Mouse (Mus musculus) layer of hippocampus, postnatal 10 days (tissue): ENCODE data around the gene Clk2. TPM values are rescaled to one million over a fixed set of nuclear protein-coding genes. Genes with fewer than 3 reads are reported as not detected.
A peak's percentile ranks its signal among the peaks of the same experiment; 100 is the strongest.
"Not testable (repeated sequence)": the region's sequence is repeated elsewhere in the genome, so short reads cannot be mapped to it uniquely, and the experiment has no call there.

ENCODE experiments used
- DNase-seq, 2 experiments: peaks; one replicate each; pipeline ENCODE4 v3.0.0; 2021; ENCODE audit warnings: low spot score in 2 of 2
- total RNA-seq, 2 experiments: library from RNA; stranded (reverse); gene quantifications; 2 replicates each; pipeline ENCODE4 v1.2.3; 2021

Clk2 gene
- total RNA-seq, 2 experiments from 2014 or later, result 52.0 to 55.9 TPM

- DNase-seq, result no peak
Observed at GRCm38 (mm10) chr3:89188478-89188875, 23.9 kb downstream of the Clk2 start.

DNA sequence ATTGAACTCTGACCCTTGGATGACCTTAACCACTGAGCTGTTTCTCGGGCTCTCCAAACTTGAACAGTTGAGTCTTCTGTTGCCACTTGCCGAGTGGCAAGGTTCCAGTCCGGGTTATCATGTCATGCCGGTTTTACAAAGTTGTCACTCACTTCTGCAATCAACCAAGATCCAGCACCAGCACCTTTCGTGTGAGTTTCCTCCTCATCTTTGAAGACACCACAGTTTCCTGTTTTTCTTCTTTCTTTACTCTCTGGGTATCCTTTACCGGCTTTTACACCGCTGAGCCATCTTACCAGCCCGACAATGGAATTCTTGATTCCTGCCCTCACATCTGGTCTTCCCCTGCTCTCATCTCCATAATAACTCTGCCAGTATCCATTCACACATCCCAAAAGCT is 25.8 kb downstream of the Clk2 start:
- no peak for DNase-seq

DNA sequence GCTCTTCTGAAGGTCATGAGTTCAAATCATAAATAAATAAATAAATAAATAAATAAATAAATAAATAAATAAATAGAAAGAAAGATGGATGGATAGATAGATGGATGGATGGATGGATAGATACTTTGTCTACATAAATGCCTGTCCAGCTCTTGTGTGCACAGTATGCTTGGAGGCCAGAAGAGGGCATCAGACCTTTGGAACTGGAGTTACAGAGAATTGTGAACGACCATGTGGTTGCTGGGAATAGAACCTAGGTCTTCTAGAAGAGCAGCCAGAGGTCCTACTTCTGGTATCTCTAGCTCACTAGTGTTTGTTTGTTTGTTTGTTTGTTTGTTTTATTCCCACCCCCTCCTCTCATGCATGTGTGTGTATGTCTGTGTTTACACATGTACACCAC is 28.8 kb downstream of the Clk2 start:
- no peak for DNase-seq

GRCm38 (mm10) chr3:89193853-89194252 is 29.3 kb downstream of the Clk2 start:
- DNase-seq, result no peak

- peak; percentile 71 to 85 for DNase-seq
Observed at GRCm38 (mm10) chr3:89195979-89196877, 31.6 kb downstream of the Clk2 start.

DNA sequence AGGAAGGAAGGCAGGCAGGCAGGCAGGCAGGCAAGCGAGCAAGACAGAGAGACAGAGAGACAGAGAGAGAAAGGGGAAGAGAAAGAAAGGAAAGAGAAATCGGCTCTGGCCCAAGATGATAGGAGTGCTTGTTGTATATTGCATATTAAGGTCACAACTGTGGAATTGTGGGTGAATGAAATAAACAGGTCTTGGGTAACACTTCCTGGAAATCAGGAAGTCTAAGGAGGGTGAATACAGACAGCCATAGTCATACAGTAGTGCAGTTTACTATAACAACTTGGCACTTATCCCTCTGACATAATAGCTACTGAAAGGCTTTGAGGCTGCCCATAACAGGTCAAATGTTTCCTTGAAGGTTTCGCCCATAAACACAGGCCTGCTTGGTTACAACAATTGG is 35.2 kb downstream of the Clk2 start:
- no peak for DNase-seq

- peak; percentile 89 for DNase-seq
Observed at GRCm38 (mm10) chr3:89202253-89203141, 37.9 kb downstream of the Clk2 start, which contains the start of gene Gba. Gene Gba (plus strand): TSS chr3:89202928.

DNA sequence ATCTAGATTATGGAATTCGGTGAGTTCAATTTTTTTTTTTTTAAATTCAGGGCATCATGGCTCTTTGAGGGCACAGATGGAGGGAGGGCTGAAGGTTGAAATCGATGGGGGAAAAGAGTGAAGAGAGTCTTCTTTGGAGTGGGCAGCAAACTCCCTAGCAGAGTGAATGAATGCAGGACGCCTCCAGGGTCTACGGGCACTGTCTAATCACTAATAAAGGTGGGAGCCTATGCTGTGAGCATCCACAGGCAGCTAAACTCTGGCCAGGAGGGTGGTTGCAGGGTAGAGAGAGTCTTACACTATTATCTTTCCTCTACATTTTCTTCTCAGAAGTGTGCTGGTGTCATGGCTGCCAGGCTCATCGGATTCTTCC is 38.5 kb downstream of the Clk2 start:
- no peak for DNase-seq

DNA sequence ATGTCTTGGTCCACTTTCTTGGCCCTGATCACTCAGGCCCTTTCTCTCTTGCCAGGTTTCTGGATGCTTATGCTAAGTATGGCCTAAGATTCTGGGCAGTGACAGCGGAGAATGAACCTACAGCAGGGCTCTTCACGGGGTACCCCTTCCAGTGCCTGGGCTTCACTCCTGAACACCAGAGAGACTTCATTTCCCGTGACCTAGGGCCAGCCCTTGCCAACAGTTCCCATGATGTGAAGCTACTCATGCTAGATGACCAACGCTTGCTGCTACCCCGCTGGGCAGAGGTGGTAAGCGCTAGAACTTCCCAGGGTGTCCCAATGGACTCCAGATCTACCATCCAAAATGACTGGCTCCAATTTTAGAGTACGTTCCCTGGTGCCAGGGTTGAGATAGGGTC is 41.5 kb downstream of the Clk2 start:
- DNase-seq, result no peak

DNA sequence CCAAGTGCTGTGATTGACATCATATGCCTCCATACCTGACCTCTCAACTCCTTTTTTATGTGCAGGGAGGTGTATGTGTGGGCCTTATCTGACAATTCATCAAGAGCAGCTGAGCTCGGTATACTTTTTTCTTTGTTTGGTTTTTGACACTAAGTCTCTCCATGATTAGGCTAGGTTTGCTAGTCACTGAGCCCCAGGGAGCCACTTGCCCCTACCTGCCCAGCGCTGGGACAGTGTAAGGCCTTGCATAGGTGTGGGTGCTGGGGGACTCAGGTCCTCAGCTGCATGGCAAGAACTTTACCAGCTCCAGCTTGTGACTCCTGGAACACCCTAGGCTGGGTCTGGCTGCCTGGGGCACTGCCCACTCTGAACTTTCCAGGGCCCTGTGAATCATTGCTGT is 42.1 kb downstream of the Clk2 start:
- DNase-seq, result no peak

DNA sequence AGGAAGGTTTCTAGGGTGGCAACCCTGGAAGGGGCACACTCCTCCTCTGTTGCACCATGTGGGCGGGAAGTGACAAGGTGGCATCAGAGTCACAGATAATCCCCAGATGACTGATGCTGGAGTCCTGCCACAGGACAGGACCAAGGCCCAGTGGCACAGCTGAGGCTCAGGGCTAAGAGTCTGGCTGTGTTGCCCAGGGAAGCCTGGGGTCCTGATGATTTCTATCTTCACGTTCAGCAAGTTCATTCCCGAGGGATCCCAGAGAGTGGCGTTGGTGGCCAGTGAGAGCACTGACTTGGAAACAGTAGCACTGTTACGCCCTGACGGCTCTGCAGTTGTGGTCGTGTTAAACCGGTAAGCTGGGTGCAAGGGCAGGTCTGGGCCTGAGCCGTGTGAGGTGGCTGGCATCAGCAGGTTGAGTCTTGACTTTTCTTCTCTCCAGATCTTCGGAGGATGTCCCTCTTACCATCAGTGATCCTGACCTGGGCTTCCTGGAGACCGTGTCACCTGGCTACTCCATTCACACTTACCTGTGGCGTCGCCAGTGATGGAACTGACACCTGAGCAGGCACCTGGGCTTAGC is 43.6 kb downstream of the Clk2 start:
- DNase-seq, result no peak

DNA sequence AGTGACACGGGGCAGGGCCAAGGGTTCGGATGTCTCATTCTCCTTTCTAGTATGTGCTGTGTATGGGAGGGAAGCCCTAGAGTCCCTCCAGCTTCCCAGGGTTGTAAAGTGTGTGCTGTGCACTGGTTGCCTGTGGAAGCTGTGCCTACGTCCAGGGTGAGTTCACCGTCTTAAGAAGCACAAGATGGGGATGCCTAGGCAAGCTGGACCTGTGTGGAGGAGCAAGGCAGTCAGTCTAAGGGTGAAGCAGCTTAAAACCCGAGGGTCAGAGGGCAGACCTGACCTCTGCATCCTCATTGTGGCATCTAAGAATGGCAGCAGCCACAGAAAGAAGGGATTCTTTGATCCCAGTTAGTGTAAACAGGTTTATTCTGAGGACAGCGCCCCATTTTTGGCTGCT is 44.1 kb downstream of the Clk2 start:
- DNase-seq, result no peak

DNA sequence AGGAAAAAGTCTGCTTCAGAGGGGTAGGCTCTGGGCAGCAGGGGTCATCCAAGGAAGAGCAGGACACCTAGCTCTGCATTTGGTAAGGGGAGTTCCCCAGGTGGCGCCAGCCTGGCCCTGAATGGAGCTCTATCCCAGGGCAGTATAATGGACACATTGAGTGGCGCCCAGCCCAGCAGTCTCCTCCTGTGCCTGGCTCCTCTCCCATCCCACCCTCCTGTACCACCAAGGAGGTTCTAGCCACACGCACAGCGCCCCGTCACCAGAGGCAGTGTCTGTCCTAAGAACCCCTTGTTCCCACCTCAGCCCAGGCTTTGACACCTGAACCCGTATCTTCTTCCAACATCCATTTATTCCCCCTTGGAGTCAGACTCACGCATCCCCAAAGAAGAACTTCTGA is 45.1 kb downstream of the Clk2 start:
- DNase-seq, result no peak

GRCm38 (mm10) chr3:89210162-89210561 is 45.6 kb downstream of the Clk2 start:
- no peak for DNase-seq

GRCm38 (mm10) chr3:89210731-89211130 is 46.1 kb downstream of the Clk2 start:
- DNase-seq, result peak in 1 of 2 experiments; percentile 26

DNA sequence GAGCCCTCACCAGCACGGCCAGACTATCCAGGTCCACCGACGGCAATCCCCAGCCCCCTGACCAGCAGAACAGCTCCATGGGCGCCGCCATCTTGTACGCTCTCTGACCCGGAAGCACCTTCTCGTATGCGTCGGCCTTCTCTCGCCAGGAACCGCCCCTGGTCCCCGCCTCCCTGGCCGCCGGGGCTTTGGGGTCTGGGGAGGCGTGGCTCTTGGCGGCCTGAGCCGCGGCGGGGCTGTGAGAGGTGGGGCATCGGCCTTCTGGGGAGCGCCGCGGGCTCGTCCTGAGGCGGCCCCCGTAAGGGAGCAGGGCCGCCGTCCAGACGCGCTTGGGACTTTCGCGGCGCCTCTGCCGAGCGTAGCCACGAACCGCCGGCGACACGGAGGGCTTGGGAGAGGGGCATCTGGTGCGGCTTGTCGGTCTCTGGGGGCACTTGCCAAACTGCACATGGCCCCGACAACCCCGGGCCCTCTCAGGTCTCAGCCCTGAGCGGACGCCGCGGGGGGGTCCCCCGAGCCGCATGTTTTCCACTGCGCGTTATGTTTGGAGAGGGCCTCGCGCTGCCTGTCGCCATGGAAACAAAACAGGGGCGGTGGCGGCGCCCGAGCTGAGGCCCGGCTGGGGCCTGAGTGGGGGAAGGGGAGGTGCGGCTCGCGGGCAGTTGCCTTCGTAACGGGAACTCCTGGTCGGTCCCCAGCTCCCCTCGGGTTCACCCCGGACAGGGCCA is 49.4 kb downstream of the Clk2 start:
- DNase-seq, result peak; percentile 90 to 92

DNA sequence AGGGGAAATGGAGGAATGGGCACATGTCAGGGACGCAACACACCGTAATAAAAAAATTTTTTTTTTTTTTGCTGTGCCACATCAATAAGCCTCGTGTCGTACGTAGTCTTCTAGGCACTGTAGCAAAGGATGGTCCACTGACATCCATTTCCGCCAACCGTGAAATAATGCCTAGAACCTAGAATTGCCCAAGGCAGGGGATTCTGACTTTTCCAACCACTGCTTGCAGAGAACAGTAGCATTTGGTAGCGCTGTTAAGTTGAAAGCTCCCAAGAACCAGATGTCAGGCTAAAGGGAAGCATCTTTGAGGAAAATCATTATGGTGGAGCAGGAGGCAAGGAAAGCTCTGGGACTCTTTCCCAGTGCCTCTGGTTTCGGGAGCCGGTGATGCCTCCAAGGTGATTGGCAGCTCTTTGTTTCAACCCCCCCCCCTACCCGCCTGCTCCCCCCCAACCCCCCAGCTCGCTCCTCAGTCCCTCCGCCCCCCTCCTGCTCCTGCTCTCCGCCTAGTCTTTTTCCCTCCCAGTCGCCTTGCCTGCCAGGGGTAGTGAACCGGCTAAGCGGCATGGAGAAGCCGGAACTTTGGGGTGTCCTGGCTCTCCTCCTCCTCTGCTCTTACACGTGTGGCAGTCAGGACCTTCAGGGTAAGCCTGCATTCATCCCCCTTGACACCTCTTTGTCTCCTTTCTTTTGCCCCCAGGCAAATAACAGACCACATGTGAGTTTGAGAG is 50.3 kb downstream of the Clk2 start, which contains the start of gene Thbs3:
Gene Thbs3 (plus strand): TSS at position 500 of the 731 bp plus-strand sequence.
- peak in 1 of 2 experiments; percentile 18 for DNase-seq

- peak; percentile 86 to 90 for DNase-seq
Observed at GRCm38 (mm10) chr3:89215853-89216252, 51.3 kb downstream of the Clk2 start.

DNA sequence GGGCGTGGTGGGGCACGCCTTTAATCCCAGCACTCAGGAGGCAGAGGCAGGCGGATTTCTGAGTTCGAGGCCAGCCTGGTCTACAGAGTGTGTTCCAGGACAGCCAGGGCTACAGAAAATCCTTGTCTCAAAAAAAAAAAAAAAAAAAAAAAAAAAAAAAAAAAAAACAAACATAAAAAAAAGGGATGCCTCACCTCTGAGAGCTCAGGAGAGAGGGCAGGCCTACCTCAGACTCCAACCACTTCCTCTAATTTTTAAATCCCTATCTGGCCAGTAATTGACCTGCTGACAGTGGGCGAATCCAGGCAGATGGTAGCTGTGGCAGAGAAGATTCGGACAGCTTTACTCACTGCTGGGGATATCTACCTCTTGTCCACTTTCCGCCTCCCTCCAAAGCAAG is 51.8 kb downstream of the Clk2 start:
- DNase-seq, result not testable (repeated sequence)

DNA sequence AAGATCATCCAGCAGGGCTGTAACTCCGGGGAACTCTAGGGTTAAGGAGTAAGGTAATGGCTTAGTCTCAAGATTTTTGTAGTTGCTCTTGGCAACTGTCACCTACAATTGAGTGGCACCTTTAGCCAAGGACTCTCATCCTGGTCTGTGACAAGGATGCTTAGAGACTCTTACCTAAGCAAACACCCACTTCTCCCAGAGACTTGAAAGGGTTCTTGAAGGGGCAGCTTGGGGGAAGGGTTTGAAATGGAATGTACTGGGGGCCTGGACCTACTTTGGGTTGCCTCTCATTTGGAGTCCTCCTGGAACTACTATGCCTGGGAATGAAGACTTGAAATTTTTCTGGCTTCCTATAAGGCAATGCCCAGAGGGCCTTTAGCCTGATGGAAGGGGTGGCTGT is 53.7 kb downstream of the Clk2 start:
- no peak for DNase-seq
